Mouse (Mus musculus) inflammation-experienced regulatory T-cells, adult 6 months (primary cell): ENCODE results near the gene Sfxn3. TPM values are rescaled to one million over a fixed set of nuclear protein-coding genes. Genes with fewer than 3 reads are reported as not detected.

ENCODE experiments used
- ATAC-seq: one replicate; pipeline ENCODE4 v1.8.0; 2017
- polyA plus RNA-seq, 3 experiments: library from polyadenylated mRNA; unstranded; fragments of 100-300 nt; shearing (Covaris generic); gene quantifications; one replicate each; pipeline ENCODE4 v1.2.1; 2017

Gene Sfxn3
- 10 to 100 TPM; 61.5 to 97.7 (median 97.5) TPM for polyA plus RNA-seq

DNA sequence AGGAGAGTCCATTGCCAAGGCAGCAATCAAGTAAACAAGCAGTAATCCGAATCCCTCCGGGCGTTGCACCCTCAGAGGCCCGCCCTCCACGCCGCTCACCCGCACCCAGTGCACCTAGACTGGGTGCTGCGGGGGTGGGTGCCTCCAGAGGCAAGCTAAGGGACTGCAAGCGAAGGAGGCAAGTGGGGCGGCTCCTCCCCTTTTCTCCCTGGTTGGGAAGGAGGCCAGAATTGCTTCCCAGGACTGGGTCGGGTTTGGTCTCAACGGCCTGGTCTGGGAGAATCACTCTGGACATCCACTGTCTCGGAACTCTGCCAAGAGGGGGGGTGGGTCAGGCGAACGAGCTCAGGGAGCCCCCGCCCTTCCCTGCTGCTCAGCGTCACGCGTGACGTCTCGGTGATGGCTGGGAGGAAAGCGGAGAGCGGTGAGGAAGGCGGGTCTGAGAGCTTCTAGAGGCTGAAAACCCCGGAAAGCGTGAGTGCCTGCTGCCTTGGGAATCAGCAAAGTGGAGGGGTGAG, at the start of gene Sfxn3:
Gene Sfxn3 (plus strand): TSS at position 87 of the 518 bp plus-strand sequence.
- peak; percentile 84 for ATAC-seq

DNA sequence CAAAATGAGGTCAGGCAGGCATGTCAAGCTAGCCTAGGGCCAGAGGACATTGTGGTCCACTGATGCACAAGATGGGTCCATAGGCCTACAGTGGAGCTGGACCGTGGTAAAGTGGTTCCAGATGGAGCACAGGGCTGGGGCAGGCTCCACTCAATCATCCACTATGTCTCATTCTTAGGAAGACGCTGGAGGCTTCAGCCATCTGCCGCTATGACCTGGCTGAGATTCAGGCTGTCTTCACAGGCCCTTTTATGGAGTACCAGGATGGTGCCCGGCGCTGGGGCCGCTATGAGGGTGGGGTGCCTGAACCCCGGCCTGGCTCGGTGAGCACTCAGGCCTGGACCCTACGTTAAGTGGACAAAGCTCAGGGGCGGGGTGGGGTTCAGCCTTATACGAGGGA, 49.5 kb upstream of the Sfxn3 start:
- ATAC-seq: no peak

DNA sequence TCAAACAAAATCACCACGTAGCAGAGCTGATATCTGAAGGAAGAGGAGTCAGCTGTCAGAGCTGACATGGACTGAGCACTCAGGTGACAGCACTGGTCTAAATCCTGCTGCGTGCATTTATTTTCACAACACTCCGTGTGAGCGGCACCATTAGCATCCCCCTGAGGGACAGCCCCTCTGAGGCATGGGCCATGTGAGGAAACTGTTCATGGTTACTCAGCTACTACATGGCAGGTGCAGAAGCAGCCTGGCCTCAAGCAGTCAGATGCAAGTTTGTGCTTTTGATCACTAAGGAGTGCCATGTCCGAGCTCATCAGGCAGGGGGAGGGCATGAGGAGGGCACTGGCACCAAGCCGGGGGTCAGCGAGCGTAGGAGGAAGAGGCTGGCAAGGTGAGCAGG, 47.7 kb upstream of the Sfxn3 start:
- ATAC-seq: no peak

DNA sequence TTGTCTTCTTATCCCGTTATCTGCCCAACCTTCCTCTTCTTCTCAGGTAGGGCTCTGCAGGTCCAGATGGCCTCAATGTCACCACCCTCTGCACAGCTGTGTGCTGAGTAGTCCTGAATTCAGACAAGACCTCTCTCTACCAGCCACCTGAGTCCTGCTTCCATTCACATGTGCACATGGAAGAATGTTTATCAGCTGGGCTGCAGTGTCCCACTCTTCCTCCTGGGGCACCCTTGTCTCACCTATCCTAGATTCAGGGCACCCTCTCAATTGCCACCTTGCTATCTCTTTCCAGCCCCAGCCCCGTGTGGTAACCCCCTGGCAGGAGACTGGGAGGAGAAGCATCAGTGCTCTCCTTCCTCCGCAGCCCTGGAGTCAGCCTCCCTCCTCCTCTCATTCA, 45.0 kb upstream of the Sfxn3 start:
- no peak for ATAC-seq

DNA sequence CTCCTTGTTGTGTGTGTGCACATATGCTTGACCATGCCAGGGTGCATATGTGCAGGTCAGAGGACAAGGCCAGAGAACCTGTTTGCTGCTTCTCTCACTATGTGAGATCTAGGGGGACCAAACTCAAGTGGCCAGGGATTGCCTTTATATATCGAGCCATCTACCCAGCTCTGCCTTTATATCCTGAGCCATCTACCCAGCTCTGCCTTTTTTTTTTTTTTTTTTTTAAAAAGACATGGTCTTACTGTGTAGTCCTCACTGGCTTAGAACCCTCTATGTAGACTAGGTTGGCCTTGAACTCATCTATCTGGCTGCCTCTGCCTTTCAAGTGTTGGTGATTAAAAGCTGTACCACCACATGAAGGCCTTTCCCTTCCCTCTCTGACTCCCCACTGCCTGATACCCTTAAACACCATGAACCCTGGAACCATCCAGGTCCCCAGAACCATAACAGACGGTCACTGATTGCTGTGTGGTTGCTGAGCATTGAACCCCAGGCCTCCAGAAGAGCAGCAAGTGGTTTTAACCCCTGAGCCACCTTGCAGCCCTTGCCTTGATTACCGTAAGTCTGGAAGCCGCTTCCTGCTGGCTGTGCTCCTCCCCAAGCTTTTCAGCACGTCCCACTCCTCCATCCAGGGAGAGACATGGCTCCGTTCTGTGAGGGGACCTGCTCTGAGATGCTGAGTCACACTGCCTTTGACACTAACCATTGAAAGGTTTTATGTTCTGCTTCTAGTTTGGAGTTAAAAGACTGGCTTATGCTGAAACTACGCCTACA, 43.4 kb upstream of the Sfxn3 start:
- ATAC-seq: no peak

DNA sequence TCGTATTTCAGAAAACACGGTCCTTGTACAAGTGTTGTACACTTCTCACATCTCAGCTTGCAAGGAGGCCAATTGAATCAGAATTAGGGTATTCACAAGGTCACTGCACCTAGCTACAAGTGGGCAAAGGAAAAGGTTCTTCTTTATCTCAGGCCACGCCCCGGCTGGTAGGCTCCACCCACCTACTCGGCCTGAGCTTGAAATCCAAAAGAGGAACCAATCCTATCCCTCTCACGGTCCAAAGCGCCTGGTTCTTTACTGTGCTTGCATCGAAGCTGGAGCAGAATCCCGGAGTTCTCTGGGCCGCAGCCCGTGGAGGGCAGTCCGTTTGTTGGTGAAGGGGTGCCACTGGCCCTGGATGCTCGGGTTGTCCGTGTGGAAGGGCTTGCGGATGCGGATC, 41.9 kb upstream of the Sfxn3 start, which contains the start of gene Twnk:
Gene Twnk (plus strand): TSS at position 220 of the 400 bp plus-strand sequence.
- no peak for ATAC-seq

DNA sequence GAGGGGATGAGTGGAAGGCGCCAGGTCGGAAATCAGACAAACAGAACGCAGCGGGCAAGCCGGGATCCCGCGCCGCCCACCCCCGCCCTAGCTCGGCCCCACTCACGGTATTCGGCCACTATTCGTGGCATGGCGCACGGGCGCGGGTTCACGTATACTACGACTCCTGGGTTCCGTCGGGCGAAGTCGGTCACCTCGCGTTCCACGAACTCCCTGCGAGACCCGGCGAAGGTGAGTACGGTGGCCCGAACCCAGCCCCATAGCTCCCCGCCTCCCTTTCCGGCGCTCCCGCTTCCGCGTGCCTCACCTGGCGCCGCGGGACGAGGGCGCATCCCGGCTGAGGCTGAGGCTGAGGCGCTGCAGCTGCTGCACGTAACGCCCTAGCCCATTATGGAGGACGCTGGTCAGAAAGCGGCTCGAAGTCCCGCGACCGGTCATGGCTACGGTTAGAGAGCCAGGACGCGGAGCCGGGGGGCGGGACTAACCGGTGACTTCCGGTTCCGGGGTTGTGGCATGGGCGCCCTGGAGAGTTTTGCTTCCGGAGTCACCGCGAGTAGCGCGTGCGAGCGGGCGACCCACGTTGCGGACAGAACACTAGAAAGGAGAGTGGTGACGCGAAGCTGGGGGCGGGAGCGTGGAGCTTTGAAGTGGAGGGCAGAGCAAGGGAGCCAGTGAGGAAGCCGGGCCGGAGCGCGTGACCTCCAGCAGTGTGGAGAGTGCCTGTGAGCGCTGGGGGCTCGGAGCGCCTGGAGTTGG, 41.2 kb upstream of the Sfxn3 start, which contains the start of gene Mrpl43:
Gene Mrpl43 (minus strand): TSS at position 486 of the 756 bp plus-strand sequence.
- ATAC-seq: peak; percentile 97

DNA sequence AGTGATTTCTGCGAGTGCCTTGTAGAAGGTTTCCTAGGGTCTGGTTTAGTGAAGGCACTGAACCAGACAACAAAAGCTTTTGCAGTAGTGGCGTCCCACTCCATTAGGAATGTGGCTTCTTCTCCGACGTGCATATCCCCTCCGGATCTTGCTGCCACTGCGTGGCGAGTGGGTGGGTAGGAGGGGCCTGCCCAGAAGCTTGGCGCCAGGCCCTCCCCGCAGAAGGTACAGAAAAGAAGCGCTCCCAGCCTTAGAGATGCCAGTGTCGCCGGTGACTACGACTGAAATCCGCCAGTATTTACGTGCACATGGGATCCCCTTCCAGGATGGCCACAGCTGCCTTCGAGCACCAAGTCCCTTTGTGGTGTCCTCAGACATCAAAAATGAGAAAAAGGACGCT, 40.3 kb upstream of the Sfxn3 start:
- no peak for ATAC-seq

DNA sequence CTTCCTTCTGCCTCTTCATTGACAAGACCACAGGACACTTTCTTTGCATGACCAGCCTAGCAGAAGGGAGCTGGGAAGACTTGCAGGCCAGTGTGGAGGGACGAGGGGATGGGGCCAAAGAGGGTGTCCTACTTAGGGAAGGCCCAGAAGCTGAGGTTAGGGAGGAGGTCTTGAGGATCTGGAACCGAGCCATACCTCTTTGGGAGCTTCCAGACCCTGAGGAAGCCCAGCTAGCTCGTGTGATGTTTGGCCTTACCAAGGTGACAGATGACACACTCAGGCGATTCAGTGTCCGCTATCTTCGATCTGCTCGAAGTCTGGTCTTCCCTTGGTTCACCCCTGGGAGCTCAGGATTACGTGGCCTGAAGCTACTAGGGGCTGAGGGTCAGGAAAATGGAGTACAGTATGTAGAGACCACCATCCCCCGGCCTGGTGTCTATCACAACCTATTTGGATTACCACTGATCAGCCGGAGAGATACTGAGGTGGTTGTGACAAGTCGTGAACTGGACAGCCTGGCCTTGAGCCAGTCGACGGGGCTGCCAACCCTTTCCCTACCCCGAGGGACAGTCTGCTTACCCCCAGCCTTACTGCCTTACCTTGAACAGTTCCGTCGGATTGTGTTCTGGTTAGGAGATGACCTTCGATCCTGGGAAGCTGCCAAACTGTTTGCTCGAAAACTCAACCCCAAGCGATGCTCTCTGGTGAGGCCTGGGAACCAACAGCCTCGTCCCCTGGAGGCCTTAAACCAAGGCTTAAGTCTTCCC, 39.7 kb upstream of the Sfxn3 start:
- no peak for ATAC-seq

DNA sequence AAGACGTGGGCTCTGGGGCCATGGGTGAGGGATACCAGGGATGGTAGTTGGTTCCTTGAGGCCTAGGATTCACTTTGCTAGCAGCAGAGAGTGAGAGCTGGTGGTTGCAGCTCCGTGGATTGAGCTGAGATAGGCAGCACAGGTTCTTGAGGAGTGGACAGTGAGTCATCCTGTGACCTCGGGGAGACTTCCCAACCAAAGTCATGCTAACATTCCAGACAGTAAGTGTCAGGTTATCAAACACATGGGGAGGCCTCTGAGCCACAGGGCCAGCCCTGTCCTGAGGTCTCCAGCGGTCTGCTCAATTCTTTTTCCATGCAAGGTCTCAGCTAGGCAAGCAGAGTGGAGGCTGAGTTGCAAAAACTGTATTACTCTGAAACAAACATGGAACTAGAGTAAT, 36.7 kb upstream of the Sfxn3 start:
- no peak for ATAC-seq

DNA sequence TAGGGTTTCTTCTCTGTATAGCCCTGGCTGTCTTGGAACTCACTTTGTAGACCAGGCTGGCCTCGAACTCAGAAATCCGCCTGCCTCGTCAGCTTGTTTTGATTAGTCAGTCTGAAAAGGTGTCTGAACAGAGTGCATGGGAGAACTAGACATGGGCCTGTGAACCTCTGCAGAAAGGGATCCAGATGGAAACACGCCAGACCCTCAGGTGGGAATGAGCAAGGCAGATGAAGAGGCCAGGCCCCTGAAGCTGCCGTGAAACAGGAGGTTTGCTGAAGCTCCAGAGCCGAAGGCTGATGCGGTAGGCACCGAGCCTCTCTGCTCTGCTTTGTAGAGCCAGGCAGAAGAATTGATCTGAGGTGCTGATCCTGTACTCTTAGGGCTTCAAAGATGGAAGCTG, 35.1 kb upstream of the Sfxn3 start:
- ATAC-seq: no peak

DNA sequence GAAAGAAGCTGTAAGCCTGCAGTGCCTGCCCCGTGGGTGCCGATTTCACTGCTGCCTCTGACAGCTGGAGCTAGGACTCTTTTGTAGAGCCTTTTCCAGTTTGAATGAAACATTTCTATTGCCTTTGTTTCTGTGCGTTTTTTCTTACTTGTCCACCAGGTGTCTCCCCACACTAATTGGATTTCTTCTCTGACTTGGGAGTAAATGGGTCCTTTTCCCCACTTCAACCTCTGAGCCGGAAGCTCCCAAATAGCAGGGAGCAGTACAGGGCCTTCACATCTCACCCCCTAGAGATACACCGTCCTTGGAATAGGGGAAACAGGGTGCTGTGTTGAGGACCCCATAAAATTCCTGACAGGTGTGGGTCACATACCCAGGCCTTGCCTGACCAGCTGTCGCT, 34.7 kb upstream of the Sfxn3 start:
- no peak for ATAC-seq

DNA sequence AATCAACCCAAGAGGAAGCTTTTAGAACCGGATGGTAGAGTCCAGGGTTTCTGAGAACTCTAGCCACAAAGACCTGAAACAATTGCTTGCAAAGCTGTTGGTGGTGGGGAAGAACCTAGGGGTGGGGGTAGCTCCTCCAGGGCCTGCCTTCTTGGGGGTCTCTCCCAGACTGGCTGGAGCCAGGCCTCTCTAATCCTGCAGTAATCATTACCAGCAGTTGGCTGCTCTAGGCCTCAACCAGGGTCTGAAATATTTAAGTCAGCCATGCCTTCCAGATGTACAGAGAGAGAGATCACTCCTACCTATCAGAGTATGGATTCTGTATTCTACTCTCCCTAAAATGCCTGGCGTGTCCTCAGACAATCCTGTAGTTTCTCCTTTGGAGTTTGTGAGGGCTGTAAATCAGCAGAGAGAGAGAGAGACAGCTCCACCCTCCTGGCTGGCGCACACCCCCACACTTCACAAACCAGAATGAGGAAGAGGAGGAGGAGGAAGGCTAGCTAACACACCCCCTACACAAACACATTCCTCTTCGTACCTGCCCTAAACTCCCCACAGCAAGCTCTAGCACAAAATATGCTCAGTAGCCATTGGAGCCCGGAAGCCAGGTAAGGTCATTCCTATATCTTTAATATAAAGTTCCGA, 33.6 kb upstream of the Sfxn3 start:
- ATAC-seq: no peak

DNA sequence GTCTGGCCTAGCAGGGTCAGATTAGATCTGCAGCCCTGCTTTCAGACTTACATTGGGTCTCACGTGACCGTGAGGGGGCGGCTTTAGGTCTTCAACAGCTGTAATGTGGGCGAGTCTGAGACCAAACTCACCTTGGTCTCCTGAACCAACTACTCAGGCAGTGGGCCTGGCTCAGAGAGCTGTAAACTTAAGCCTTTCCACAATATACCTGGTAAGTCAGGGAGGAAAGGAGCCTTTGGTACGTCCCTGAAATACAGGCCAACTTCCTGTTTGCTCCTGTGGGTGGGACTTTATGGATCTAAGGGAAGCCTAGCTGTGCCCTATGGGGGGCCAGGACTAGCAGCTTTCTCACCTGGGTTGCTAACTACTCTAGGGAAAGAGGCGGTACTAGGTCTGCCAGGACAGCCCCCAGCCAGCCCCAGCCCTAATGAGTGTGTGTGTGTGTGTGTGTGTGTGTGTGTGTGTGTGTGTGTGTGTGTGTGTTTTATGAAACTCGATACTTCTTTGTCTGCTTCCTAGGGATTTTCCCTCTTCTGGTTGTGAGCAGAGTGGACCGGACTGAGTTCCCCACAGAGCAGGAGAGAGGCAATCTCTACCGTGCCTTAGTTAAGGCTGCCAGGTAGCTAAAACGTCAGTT, 32.9 kb upstream of the Sfxn3 start, which contains the start of gene Lzts2:
Gene Lzts2 (plus strand): TSS at position 80 of the 637 bp plus-strand sequence.
- peak; percentile 22 for ATAC-seq

DNA sequence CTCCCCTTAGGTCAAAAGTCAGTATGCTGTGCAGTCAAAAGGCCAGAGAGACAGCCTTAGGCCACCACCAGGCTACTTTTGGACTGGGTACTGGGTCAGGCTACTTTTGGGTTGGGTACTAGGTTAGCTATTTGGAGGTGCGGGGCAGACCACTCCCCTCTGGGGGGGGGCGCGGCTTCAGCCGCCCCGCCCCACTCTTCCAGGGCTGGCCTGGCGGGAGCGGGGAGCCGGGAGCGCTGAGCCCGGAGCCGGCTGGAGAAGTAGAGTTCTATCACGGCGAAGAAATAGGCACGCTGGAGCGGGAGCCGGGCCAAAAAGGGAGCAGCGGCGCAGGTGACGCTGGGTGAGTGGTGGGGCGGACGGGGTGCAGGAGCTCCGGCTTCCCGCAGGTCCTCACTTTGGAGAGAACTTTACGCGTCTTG, 32.3 kb upstream of the Sfxn3 start:
- no peak for ATAC-seq

DNA sequence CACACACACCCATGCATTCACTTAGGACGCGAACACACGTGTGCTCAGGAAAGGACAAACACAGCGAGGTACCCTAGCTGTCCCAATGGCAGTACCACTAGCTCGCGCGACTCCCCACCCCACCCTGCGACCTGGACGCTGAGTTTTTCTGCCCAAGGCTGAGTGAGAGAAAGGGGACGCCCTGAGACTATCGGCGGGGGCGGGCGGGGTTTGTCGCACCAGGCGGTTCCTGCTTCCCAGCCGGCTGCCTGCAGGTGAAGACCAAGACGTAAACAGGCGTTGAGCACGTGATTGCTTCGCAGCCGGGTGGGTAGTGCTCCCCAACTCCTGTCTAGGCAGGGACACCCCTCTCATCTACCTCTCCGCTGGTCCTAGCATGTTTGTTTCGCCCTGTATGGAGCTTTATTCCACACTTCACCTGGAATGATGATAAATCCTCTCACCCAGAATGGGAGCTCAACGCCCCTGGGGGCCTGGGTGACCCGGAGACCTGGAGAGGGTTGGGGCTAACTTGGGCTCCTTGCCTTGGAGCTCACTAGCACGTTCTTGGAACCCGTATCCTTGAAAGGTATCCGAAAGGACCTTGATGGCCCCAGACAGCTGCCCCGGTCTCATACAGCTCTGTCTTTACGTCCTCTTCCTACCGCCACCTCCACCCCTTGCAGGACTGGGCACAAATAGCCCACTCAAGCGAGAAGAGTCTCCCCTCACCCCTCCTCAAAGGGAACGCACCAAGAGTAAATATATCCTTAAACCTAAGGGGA, 31.6 kb upstream of the Sfxn3 start:
- peak; percentile 66 for ATAC-seq

DNA sequence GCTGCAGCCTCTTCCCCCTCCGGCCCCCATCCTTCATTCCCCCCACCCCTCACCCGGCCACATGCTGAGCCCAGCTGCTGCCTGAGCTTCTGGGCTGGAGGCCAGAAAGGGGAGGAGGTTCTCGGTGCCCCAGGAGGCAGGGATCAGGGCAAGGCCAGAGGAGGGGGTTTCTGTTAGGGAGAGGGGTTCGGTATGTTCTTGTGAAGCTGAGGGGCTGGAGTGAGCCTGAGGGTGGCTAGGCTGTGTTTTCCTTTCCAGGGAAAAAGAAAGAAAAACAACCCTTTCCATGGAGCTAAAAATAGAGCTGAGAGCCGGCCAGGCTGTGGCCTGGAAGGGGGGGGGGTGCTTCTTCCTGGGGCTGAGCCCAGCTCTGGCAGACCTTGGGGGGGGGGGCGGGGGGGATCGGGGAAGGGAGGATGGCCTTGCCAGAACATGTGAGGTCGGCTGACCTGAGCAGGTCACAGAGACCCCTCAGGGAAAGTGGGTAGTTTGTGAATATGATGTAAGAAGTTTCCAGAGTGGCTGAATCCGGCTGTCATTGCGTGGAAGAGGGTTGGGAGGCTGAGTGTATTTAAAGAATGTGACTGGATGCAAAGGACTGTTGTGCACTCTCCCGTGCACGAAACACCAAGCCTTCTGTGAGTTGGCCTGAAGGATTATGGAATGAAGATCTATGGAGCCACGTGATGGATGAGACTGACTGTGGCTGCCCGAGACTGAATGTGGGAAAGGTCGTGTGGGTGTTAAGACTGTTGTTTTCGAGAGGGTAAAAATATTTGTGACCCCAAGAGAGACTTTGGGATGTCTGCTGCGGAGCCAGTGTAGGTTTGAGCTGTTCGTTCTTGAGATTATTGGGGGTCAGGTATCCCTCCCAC, 30.7 kb upstream of the Sfxn3 start:
- ATAC-seq: no peak

DNA sequence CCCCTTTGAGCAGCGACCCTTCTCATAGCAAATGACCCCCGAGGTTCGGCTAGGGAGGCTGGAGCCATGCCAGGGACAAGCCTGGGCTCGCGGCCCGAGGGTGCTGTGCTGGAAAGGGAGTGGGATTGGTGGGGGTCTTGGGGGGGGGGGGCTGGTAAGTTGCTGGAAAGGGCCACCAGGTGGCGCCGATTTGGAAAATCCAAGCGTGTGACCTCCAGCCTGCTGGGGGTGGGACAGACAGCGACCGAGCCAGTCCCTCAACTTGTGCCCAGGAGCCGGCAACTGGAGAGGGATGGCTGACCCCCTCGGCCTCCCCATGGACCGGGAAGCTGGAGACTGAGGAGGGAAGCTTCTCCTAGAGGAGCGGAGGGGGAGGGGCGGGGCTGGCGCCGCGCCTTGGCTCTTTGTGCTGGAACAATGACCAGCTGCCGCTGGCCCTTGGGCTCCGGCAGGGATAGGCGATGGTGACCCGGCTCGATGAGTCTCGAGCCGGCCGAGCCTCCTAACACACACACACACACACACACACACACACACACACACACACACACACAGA, 30.0 kb upstream of the Sfxn3 start:
- ATAC-seq: no peak

DNA sequence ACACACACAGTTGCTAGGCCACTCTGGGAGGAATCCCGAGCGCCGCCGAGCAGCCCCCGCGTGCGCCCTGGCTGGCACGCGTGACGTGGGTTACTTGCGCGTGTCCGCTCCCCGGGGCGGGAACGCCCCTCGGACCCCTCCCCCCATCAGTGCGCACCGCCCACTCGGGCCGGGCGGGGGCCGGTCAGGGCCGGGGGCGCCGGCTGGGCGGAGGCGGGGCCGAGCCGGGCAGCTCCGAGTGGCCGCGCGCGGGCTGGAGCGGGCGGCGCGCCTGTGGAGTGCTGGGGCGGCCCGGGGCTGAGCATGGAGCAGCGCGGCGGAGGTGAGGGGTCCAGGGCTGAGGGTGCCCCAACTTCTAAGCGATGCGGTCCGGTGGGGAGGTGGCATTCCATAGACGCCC, 29.4 kb upstream of the Sfxn3 start:
- no peak for ATAC-seq
